Mouse (Mus musculus): ENCODE measurements at regions not wholly inside any gene's neighbourhood (a gene's known extent, or its start where the extent isn't known, plus 50 kb on each side); places are given as distances from the start of the nearest gene placed in this dataset.

- WGBS (ENCODE audit: insufficient replicate concordance), result 55% methylated on average over 4 of the region's 4 CpGs
- Histone ChIP-seq H3K9me3 (replicated peaks; ENCODE audit: control insufficient read depth, low read length) (no peaks in the 10 kb centered on the region), H3K9ac (ENCODE audit: low read depth, low read length) (no peak overlapping the region), H3K27me3 (ENCODE audit: control insufficient read depth, insufficient read depth, low read length) (no peaks in the 10 kb centered on the region), H3K36me3 (ENCODE audit: control insufficient read depth, insufficient read depth, low read length) (no peaks in the 10 kb centered on the region), H3K4me3 (ENCODE audit: low read depth, low read length) (no peak overlapping the region), H3K27ac (ENCODE audit: low read depth, low read length) (no peak overlapping the region), H3K4me2 (no peak overlapping the region), H3K4me1 (ENCODE audit: control insufficient read depth, insufficient read depth, low read length) (no peaks in the 10 kb centered on the region)
- ATAC-seq (replicated peaks; ENCODE audit: insufficient number of reproducible peaks, low FRiP score, low TSS enrichment), result no peak
Observed at GRCm38 (mm10) chr13:83868922-83869321, 353.2 kb upstream of the Tmem161b start.

- no peaks in the 10 kb centered on the region for H3K9me3 ChIP-seq (replicated peaks; ENCODE audit: control insufficient read depth, low read length)
- no peaks in the 10 kb centered on the region for H3K36me3 ChIP-seq (ENCODE audit: control insufficient read depth, insufficient read depth, low read length)
- WGBS (ENCODE audit: insufficient replicate concordance), result 67% methylated on average over 3 of the region's 3 CpGs
- H3K9ac ChIP-seq (ENCODE audit: low read depth, low read length), result no peak overlapping the region
- H3K27me3 ChIP-seq (ENCODE audit: control insufficient read depth, insufficient read depth, low read length), result no peaks in the 10 kb centered on the region
- no peak overlapping the region for H3K27ac ChIP-seq (ENCODE audit: low read depth, low read length)
- H3K4me3 ChIP-seq (ENCODE audit: low read depth, low read length), result no peak overlapping the region
- H3K4me2 ChIP-seq, result no peak overlapping the region
- no peaks in the 10 kb centered on the region for H3K4me1 ChIP-seq (ENCODE audit: control insufficient read depth, insufficient read depth, low read length)
- no peak for ATAC-seq (replicated peaks; ENCODE audit: insufficient number of reproducible peaks, low FRiP score, low TSS enrichment)
Observed at GRCm38 (mm10) chr13:83872143-83872819, 349.8 kb upstream of the Tmem161b start.

GRCm38 (mm10) chr13:83872887-83873286 lies 349.2 kb upstream of the Tmem161b start:
- WGBS (ENCODE audit: insufficient replicate concordance), result 38% methylated on average over 5 of the region's 5 CpGs
- Histone ChIP-seq H3K4me3 (ENCODE audit: low read depth, low read length) (no peak overlapping the region), H3K9ac (ENCODE audit: low read depth, low read length) (no peak overlapping the region), H3K27me3 (ENCODE audit: control insufficient read depth, insufficient read depth, low read length) (no peaks in the 10 kb centered on the region), H3K4me1 (ENCODE audit: control insufficient read depth, insufficient read depth, low read length) (no peaks in the 10 kb centered on the region), H3K4me2 (no peak overlapping the region), H3K36me3 (ENCODE audit: control insufficient read depth, insufficient read depth, low read length) (no peaks in the 10 kb centered on the region), H3K27ac (ENCODE audit: low read depth, low read length) (no peak overlapping the region), H3K9me3 (replicated peaks; ENCODE audit: control insufficient read depth, low read length) (no peaks in the 10 kb centered on the region)
- ATAC-seq (replicated peaks; ENCODE audit: insufficient number of reproducible peaks, low FRiP score, low TSS enrichment), result no peak

GRCm38 (mm10) chr13:83879561-83879960 lies 342.5 kb upstream of the Tmem161b start:
- H3K4me3 ChIP-seq (ENCODE audit: low read depth, low read length), result no peak overlapping the region
- no peaks in the 10 kb centered on the region for H3K36me3 ChIP-seq (ENCODE audit: control insufficient read depth, insufficient read depth, low read length)
- H3K27me3 ChIP-seq (ENCODE audit: control insufficient read depth, insufficient read depth, low read length), result no peaks in the 10 kb centered on the region
- H3K4me1 ChIP-seq (ENCODE audit: control insufficient read depth, insufficient read depth, low read length), result no peaks in the 10 kb centered on the region
- no peaks in the 10 kb centered on the region for H3K9me3 ChIP-seq (replicated peaks; ENCODE audit: control insufficient read depth, low read length)
- no peak overlapping the region for H3K27ac ChIP-seq (ENCODE audit: low read depth, low read length)
- ATAC-seq (replicated peaks; ENCODE audit: insufficient number of reproducible peaks, low FRiP score, low TSS enrichment), result no peak
- H3K4me2 ChIP-seq, result no peak overlapping the region
- WGBS (ENCODE audit: insufficient replicate concordance), result 64% methylated on average over 2 of the region's 2 CpGs
- no peak overlapping the region for H3K9ac ChIP-seq (ENCODE audit: low read depth, low read length)

- no peaks in the 10 kb centered on the region for H3K9me3 ChIP-seq (replicated peaks; ENCODE audit: control insufficient read depth, low read length)
- no peak overlapping the region for H3K4me3 ChIP-seq (ENCODE audit: low read depth, low read length)
- no peaks in the 10 kb centered on the region for H3K27me3 ChIP-seq (ENCODE audit: control insufficient read depth, insufficient read depth, low read length)
- 54% methylated on average over 2 of the region's 2 CpGs for WGBS (ENCODE audit: insufficient replicate concordance)
- no peaks in the 10 kb centered on the region for H3K4me1 ChIP-seq (ENCODE audit: control insufficient read depth, insufficient read depth, low read length)
- no peak overlapping the region for H3K27ac ChIP-seq (ENCODE audit: low read depth, low read length)
- no peaks in the 10 kb centered on the region for H3K36me3 ChIP-seq (ENCODE audit: control insufficient read depth, insufficient read depth, low read length)
- no peak overlapping the region for H3K9ac ChIP-seq (ENCODE audit: low read depth, low read length)
- ATAC-seq (replicated peaks; ENCODE audit: insufficient number of reproducible peaks, low FRiP score, low TSS enrichment), result no peak
- H3K4me2 ChIP-seq, result no peak overlapping the region
Observed at GRCm38 (mm10) chr13:83880305-83880704, 341.8 kb upstream of the Tmem161b start.

GRCm38 (mm10) chr13:83880772-83881171 lies 341.3 kb upstream of the Tmem161b start:
- Histone ChIP-seq H3K4me2 (no peak overlapping the region), H3K9ac (ENCODE audit: low read depth, low read length) (no peak overlapping the region), H3K36me3 (ENCODE audit: control insufficient read depth, insufficient read depth, low read length) (no peaks in the 10 kb centered on the region), H3K27ac (ENCODE audit: low read depth, low read length) (no peak overlapping the region), H3K27me3 (ENCODE audit: control insufficient read depth, insufficient read depth, low read length) (no peaks in the 10 kb centered on the region), H3K9me3 (replicated peaks; ENCODE audit: control insufficient read depth, low read length) (no peaks in the 10 kb centered on the region), H3K4me1 (ENCODE audit: control insufficient read depth, insufficient read depth, low read length) (no peaks in the 10 kb centered on the region), H3K4me3 (ENCODE audit: low read depth, low read length) (no peak overlapping the region)
- ATAC-seq (replicated peaks; ENCODE audit: insufficient number of reproducible peaks, low FRiP score, low TSS enrichment), result no peak
- 83% methylated on average over 2 of the region's 2 CpGs for WGBS (ENCODE audit: insufficient replicate concordance)

GRCm38 (mm10) chr13:83882839-83883238 lies 339.3 kb upstream of the Tmem161b start:
- no peaks in the 10 kb centered on the region for H3K27me3 ChIP-seq (ENCODE audit: control insufficient read depth, insufficient read depth, low read length)
- H3K36me3 ChIP-seq (ENCODE audit: control insufficient read depth, insufficient read depth, low read length), result no peaks in the 10 kb centered on the region
- H3K27ac ChIP-seq (ENCODE audit: low read depth, low read length), result no peak overlapping the region
- no peak overlapping the region for H3K4me2 ChIP-seq
- H3K4me3 ChIP-seq (ENCODE audit: low read depth, low read length), result no peak overlapping the region
- H3K9ac ChIP-seq (ENCODE audit: low read depth, low read length), result no peak overlapping the region
- H3K9me3 ChIP-seq (replicated peaks; ENCODE audit: control insufficient read depth, low read length), result no peaks in the 10 kb centered on the region
- 78% methylated on average over 1 of the region's 1 CpGs for WGBS (ENCODE audit: insufficient replicate concordance)
- no peaks in the 10 kb centered on the region for H3K4me1 ChIP-seq (ENCODE audit: control insufficient read depth, insufficient read depth, low read length)
- ATAC-seq (replicated peaks; ENCODE audit: insufficient number of reproducible peaks, low FRiP score, low TSS enrichment), result no peak

GRCm38 (mm10) chr13:83883821-83884220 lies 338.3 kb upstream of the Tmem161b start:
- H3K27me3 ChIP-seq (ENCODE audit: control insufficient read depth, insufficient read depth, low read length), result no peaks in the 10 kb centered on the region
- no peaks in the 10 kb centered on the region for H3K4me1 ChIP-seq (ENCODE audit: control insufficient read depth, insufficient read depth, low read length)
- H3K9me3 ChIP-seq (replicated peaks; ENCODE audit: control insufficient read depth, low read length), result no peaks in the 10 kb centered on the region
- no peak overlapping the region for H3K4me2 ChIP-seq
- 77% methylated on average over 4 of the region's 4 CpGs for WGBS (ENCODE audit: insufficient replicate concordance)
- H3K4me3 ChIP-seq (ENCODE audit: low read depth, low read length), result no peak overlapping the region
- no peak overlapping the region for H3K9ac ChIP-seq (ENCODE audit: low read depth, low read length)
- H3K27ac ChIP-seq (ENCODE audit: low read depth, low read length), result no peak overlapping the region
- no peak for ATAC-seq (replicated peaks; ENCODE audit: insufficient number of reproducible peaks, low FRiP score, low TSS enrichment)
- no peaks in the 10 kb centered on the region for H3K36me3 ChIP-seq (ENCODE audit: control insufficient read depth, insufficient read depth, low read length)

GRCm38 (mm10) chr13:83884226-83884625 lies 337.9 kb upstream of the Tmem161b start:
- 93% methylated on average over 4 of the region's 4 CpGs for WGBS (ENCODE audit: insufficient replicate concordance)

More at GRCm38 (mm10) chr13:83884226-83884625, 337.9 kb upstream of the Tmem161b start:
- Histone ChIP-seq H3K9me3 (replicated peaks; ENCODE audit: control insufficient read depth, low read length) (no peaks in the 10 kb centered on the region), H3K27me3 (ENCODE audit: control insufficient read depth, insufficient read depth, low read length) (no peaks in the 10 kb centered on the region), H3K4me3 (ENCODE audit: low read depth, low read length) (no peak overlapping the region), H3K9ac (ENCODE audit: low read depth, low read length) (no peak overlapping the region), H3K27ac (ENCODE audit: low read depth, low read length) (no peak overlapping the region), H3K4me1 (ENCODE audit: control insufficient read depth, insufficient read depth, low read length) (no peaks in the 10 kb centered on the region), H3K4me2 (no peak overlapping the region), H3K36me3 (ENCODE audit: control insufficient read depth, insufficient read depth, low read length) (no peaks in the 10 kb centered on the region)
- ATAC-seq (replicated peaks; ENCODE audit: insufficient number of reproducible peaks, low FRiP score, low TSS enrichment), result no peak

Measured in heart, embryonic 11.5 days (tissue).